Mouse (Mus musculus) stomach, postnatal 0 days (tissue): Measurements from ENCODE around the gene Fhl5. TPM values are rescaled to one million over a fixed set of nuclear protein-coding genes. Genes with fewer than 3 reads are reported as not detected.
"Not testable (repeated sequence)": the region's sequence is repeated elsewhere in the genome, so short reads cannot be mapped to it uniquely, and the experiment has no call there.

Source experiments
- ATAC-seq: fragments of 200-750 bp; cut with Nextera tagmentation; 2 replicates; pipeline ENCODE4 v1.8.0; 2017; ENCODE audit not compliant: low FRiP score, low TSS enrichment
- DNase-seq: peaks from one replicate; pipeline ENCODE4 v3.0.0-alpha.2; 2016; ENCODE audit warnings: low spot score
- H3K27ac ChIP-seq: fragments of 300-500 bp; sonication (generic); replicated peaks from 2 replicates; pipeline ENCODE4 v1.5.1; 2014; ENCODE audit warnings: mild to moderate bottlenecking, control low read depth
- H3K27me3 ChIP-seq: fragments of 300-500 bp; sonication (generic); 2 replicates; pipeline ENCODE4 v1.6.1; 2014; ENCODE audit warnings: low read length; ENCODE audit not compliant: control insufficient read depth, insufficient read depth
- H3K36me3 ChIP-seq: fragments of 300-500 bp; sonication (generic); 2 replicates; pipeline ENCODE4 v1.6.1; 2014; ENCODE audit warnings: low read length, mixed read lengths; ENCODE audit not compliant: control insufficient read depth, insufficient read depth
- H3K4me1 ChIP-seq: fragments of 300-500 bp; sonication (generic); replicated peaks from 2 replicates; pipeline ENCODE4 v1.6.1; 2014; ENCODE audit warnings: antibody characterized with exemption; ENCODE audit not compliant: control insufficient read depth, insufficient read depth
- H3K4me2 ChIP-seq: fragments of 300-500 bp; sonication (generic); replicated peaks from 2 replicates; pipeline ENCODE4 v1.6.1; 2014; ENCODE audit warnings: low read depth, mild to moderate bottlenecking, control low read depth, moderate library complexity
- H3K4me3 ChIP-seq: fragments of 300-500 bp; sonication (generic); 2 replicates; pipeline ENCODE4 v1.5.1; 2014; ENCODE audit warnings: low read depth, low read length, control low read depth
- H3K9ac ChIP-seq: fragments of 300-500 bp; sonication (generic); 2 replicates; pipeline ENCODE4 v1.6.1; 2014; ENCODE audit warnings: mild to moderate bottlenecking, low read length, control low read depth, mixed read lengths
- H3K9me3 ChIP-seq: fragments of 300-500 bp; sonication (generic); 2 replicates; pipeline ENCODE4 v1.6.1; 2016; ENCODE audit warnings: low read length; ENCODE audit not compliant: control insufficient read depth
- CTCF ChIP-seq: IDR thresholded peaks from 2 replicates; pipeline ENCODE4 v1.5.1; 2016; ENCODE audit warnings: antibody characterized with exemption, low read depth, mild to moderate bottlenecking, moderate library complexity
- EP300 ChIP-seq: optimal IDR thresholded peaks from 2 replicates; pipeline ENCODE3; 2016; ENCODE audit warnings: antibody characterized with exemption
- WGBS: fragments of 180-500 bp; shearing (Covaris S2); extraction: QIAGEN DNeasy Blood & Tissue Kit; methylation state at CpG from one replicate; pipeline ENCODE4 v1.1.7; 2014; 5-methylcytosine and 5-hydroxymethylcytosine counted together
- polyA plus RNA-seq: library from polyadenylated mRNA; unstranded; fragments of >200 nt; fragmentation: Nextera tagmentation; extraction: Ambion mirVana; gene quantifications from 2 replicates; pipeline ENCODE4 v1.2.1, GENCODE M21; 2015

The Fhl5 gene
- 0.62 and 0.67 TPM in 2 replicates for polyA plus RNA-seq

DNA sequence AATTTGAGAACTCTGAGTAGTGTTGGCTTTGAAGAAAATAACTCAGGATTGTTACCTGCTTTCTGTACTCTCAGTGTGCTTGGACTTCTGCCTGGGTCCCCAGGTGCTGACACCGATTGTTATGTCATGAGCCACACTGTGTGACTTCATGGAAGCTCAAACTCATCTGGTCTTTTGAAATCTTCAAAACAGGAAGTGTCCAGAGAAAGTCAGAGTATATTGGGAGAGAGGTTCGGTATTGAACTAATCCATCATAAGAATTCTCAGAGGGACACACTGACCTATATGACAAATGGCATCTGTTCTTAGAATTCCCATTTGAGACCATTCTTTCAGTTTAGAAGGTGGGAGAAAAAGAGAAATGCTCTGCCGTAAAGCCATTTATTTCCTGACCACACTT, at the start of gene Fhl5:
Gene Fhl5, minus strand, starts transcription at position 101 of the 400 bp plus-strand sequence.
- no peak for ATAC-seq
- Histone ChIP-seq H3K36me3 (no peaks in the 10 kb centered on the region), H3K9me3 (no peaks in the 10 kb centered on the region), H3K9ac (no peak within 1 kb of the TSS), H3K27me3 (no peaks in the 10 kb centered on the region), H3K4me1 (no peaks in the 10 kb centered on the region), H3K27ac (0 out of 2 replicates have a peak within 1 kb of the TSS, but pooled peaks have one; percentile 8), H3K4me3 (no peak within 1 kb of the TSS), H3K4me2 (no peak within 1 kb of the TSS)
- 79% methylated on average over 3 of the region's 3 CpGs for WGBS
- DNase-seq, result no peak
- TF ChIP-seq CTCF (no peak), EP300 (no peak)

DNA sequence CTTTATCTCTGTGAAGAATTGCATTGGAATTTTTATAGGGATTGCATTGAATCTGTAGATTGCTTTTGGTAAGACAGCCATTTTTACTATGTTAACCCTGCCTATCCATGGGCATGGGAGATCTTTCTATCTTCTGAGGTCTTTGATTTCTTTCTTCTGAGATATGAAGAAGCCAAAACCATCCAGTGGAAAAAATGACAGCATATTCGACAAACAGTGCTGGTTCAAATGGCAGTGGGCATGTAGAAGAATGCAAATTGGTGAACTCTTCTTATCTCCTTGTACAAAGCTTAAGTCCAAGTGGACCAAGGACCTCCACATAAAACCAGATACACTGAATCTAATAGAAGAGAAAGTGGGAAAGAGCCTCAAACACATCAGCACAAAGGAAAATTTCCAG, 42.3 kb upstream of the Fhl5 start:
- not testable (repeated sequence) for ATAC-seq, H3K4me1 ChIP-seq

DNA sequence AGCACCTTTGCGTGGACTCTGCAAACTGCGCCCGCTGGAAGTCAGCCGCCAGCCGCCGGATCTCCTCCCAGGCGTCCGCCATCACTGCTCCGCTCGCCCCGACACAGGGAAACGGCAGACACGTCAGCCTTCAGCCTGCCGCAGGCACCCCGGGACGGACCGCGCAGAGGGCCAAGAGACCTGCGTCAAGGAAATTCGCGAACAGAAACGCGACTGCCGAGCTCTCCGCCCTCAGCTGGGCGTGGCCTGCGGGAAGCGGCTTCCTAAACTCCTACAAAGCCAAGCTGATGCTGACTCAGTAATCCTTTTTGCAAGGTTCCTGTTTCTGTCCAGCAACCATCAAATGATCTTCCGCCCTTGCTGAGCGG, 39.0 kb upstream of the Fhl5 start, which contains the start of gene Ufl1:
Gene Ufl1, minus strand, starts transcription at position 151 of the 368 bp plus-strand sequence.
- H3K4me3 ChIP-seq, result peak within 1 kb of the TSS; percentile 92
- DNase-seq, result peak; percentile 96
- H3K4me1 ChIP-seq, result no peaks in the 10 kb centered on the region
- H3K9me3 ChIP-seq, result no peaks in the 10 kb centered on the region
- H3K27me3 ChIP-seq, result no peaks in the 10 kb centered on the region
- peak within 1 kb of the TSS; percentile 60 for H3K4me2 ChIP-seq
- under 1% methylated on average over 27 of the region's 30 CpGs for WGBS
- ATAC-seq, result peak; percentile 99
- TF ChIP-seq EP300 (no peak), CTCF (no peak)
- H3K27ac ChIP-seq, result peak within 1 kb of the TSS; percentile 98
- peak within 1 kb of the TSS; percentile 97 for H3K9ac ChIP-seq
- 0 out of 2 replicates have a peak, but pooled peaks cover 3% of the 10 kb centered on the region for H3K36me3 ChIP-seq

More for the DNA sequence above, 42.3 kb upstream of the Fhl5 start:
- not testable (repeated sequence) for DNase-seq, H3K4me3 ChIP-seq, H3K27me3 ChIP-seq, H3K9me3 ChIP-seq, H3K4me2 ChIP-seq, H3K27ac ChIP-seq, H3K9ac ChIP-seq, H3K36me3 ChIP-seq
- 79% methylated on average over 1 of the region's 1 CpGs for WGBS

DNA sequence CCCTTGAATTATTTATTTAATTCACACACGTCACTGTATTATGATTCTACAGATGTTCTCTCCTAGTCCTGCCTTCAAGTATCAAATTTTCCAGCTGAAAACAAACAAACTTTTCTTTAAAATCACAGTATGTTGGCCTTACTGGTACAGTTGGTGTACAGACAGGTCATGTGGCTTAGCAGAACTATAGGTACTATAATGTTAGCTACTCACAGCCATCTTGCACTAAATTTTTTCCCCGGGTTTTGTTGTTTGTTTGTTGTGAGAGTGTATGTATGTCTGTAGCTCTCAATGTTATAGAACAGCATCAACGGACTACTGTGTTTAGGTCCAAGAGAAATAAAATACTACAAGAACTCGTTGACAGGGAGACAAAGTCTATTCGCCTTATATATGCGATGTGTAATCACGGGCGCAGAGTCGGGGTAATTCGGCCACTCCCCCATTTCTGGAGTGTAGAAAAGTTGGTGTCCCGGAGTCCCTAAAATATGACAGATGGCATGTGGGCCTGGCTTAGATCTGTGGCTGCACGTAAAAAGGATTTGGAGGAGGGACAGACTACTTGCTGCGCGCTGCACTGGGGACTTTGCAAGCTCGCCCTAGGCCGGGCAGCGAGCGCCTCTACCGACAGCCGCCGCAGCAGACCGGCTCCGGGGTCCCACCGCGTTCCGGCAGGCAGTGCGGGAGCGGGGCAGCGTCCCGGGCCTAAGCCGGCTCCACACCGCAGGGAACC, 38.4 kb upstream of the Fhl5 start:
- ATAC-seq (peak; percentile 91), DNase-seq (no peak)
- Histone ChIP-seq H3K27ac (peak overlapping the region; percentile 98), H3K4me2 (peak overlapping the region; percentile 60), H3K27me3 (no peaks in the 10 kb centered on the region), H3K9me3 (no peaks in the 10 kb centered on the region), H3K4me3 (peak overlapping the region; percentile 92), H3K36me3 (0 out of 2 replicates have a peak, but pooled peaks cover 3% of the 10 kb centered on the region), H3K9ac (peak overlapping the region; percentile 97), H3K4me1 (no peaks in the 10 kb centered on the region)
- WGBS, result under 1% methylated on average over 31 of the region's 32 CpGs
- peak; percentile 20 for TF ChIP-seq EP300
- peak; percentile 59 for TF ChIP-seq CTCF

DNA sequence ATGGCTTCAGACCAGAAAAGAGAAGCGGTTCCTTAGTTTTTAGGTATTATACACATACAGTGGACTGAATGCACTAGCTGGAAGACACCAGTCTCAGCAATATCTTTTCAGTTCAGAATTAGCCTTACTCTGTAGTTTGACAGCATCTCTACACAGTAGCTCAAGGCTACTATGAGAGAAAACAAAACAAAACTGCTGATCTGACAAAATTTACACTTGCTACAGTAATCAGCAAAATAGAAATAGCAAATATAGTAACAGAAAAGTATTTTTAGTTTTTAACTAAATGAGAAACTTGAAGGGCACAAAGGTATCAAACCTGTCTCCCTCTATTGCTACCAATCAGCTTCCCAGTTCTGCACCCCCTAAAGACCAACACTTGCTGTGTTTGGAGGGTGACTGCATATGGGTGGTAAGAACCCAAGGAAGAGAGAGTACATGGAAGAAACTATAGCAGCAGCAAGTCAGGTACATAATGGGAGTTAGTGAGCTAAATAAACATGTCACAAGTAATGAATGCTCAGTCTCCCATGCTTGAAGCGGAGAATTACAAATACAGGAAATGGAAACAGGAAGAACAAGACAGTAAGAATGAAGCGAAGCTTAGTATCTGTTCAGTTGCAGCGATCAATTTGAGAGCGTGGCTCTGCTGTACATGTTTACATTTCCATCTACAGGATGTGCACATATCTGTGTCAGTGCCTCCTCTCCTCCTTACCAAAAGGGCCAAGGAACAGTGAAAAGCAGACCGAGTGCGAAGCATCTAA, 30.4 kb upstream of the Fhl5 start:
- no peak overlapping the region for H3K9ac ChIP-seq
- no peaks in the 10 kb centered on the region for H3K9me3 ChIP-seq
- no peak for ATAC-seq
- no peak overlapping the region for H3K27ac ChIP-seq
- no peaks in the 10 kb centered on the region for H3K4me1 ChIP-seq
- TF ChIP-seq EP300, result no peak
- TF ChIP-seq CTCF, result no peak
- 70% methylated on average over 7 of the region's 7 CpGs for WGBS
- DNase-seq, result no peak
- no peak overlapping the region for H3K4me3 ChIP-seq
- no peak overlapping the region for H3K4me2 ChIP-seq
- no peaks in the 10 kb centered on the region for H3K27me3 ChIP-seq
- peaks cover 27% of the 10 kb centered on the region; the same call in 1 of the 2 replicates for H3K36me3 ChIP-seq

DNA sequence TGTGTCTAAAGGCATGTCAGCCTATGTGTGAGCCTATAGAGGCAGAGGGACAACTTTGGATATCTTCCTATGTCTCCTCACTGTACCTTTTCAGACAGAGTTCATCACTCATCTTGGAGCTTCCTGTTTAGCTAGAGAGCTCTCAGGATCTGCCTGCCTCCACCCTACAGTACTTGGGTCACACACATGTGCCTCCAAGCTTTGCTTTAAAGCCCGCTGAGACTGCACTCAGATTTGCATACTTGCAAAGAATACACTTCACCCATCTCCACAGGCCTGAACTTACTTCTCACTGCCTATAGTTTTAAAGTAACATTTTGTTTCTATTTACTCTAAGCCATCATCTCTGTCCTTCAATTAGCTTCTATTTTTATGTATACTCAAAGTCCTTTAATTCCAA, 29.2 kb upstream of the Fhl5 start:
- H3K9me3 ChIP-seq, result no peaks in the 10 kb centered on the region
- H3K27me3 ChIP-seq, result no peaks in the 10 kb centered on the region
- no peak overlapping the region for H3K4me3 ChIP-seq
- no peak for DNase-seq
- TF ChIP-seq CTCF, result no peak
- TF ChIP-seq EP300, result no peak
- 90% methylated on average over 1 of the region's 1 CpGs for WGBS
- no peaks in the 10 kb centered on the region for H3K4me1 ChIP-seq
- no peak overlapping the region for H3K4me2 ChIP-seq
- no peak for ATAC-seq
- H3K9ac ChIP-seq, result no peak overlapping the region
- no peak overlapping the region for H3K27ac ChIP-seq
- peaks cover 32% of the 10 kb centered on the region; the same call in 1 of the 2 replicates for H3K36me3 ChIP-seq
